Mouse (Mus musculus): ENCODE data around the gene Gprin3. TPM values are rescaled to one million over a fixed set of nuclear protein-coding genes. Genes with fewer than 3 reads are reported as not detected.
A peak's percentile ranks its signal among the peaks of the same experiment; 100 is the strongest.

Gprin3 gene
- polyA plus RNA-seq, 1 experiment from 2014 or later = 1.9 TPM

- no peaks in the 10 kb centered on the region for H3K9me3 ChIP-seq (replicated peaks; ENCODE audit: control insufficient read depth, low read length)
- ATAC-seq = no peak
Measured at GRCm38 (mm10) chr6:59365300-59365699, 60.8 kb downstream of the Gprin3 start.

DNA sequence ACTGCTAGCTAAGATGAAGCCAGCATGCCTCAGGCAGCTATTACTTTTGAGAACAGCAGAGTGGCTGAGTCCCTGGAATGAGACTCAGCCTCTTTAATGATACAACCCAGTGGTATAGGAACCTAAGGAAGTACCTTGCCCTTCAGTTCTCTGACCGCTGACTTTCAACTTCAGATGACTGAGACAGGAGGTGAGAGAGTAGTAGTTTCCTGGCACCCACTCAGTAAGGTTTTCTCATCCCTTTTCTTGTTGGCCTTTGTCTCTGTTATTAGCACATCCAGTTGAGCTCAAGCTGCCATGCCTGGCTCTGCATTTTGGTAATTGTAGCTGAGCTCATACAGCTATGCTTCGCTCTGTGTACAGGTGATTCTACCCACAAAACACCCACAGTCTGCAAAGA, 62.8 kb downstream of the Gprin3 start:
- Histone ChIP-seq H3K4me2 (ENCODE audit: low read length) (no peak overlapping the region), H3K27ac (ENCODE audit: low read depth, low read length) (no peak overlapping the region), H3K4me1 (ENCODE audit: control insufficient read depth, insufficient read depth, low read length) (no peaks in the 10 kb centered on the region), H3K4me3 (ENCODE audit: low read depth, low read length) (no peak overlapping the region), H3K9ac (ENCODE audit: low read length) (no peak overlapping the region), H3K36me3 (ENCODE audit: control insufficient read depth, insufficient read depth, low read length) (no peaks in the 10 kb centered on the region), H3K9me3 (replicated peaks; ENCODE audit: control insufficient read depth, low read length) (no peaks in the 10 kb centered on the region), H3K27me3 (replicated peaks; ENCODE audit: control insufficient read depth, insufficient read depth, low read length) (no peaks in the 10 kb centered on the region)
- ATAC-seq (no peak), DNase-seq (ENCODE audit: low spot score) (no peak)
- WGBS = 91% methylated on average over 2 of the region's 2 CpGs

More at GRCm38 (mm10) chr6:59365300-59365699, 60.8 kb downstream of the Gprin3 start:
- no peaks in the 10 kb centered on the region for H3K36me3 ChIP-seq (ENCODE audit: control insufficient read depth, insufficient read depth, low read length)
- H3K4me2 ChIP-seq (ENCODE audit: low read length) = no peak overlapping the region
- DNase-seq (ENCODE audit: low spot score) = no peak
- H3K4me1 ChIP-seq (ENCODE audit: control insufficient read depth, insufficient read depth, low read length) = no peaks in the 10 kb centered on the region
- no peak overlapping the region for H3K9ac ChIP-seq (ENCODE audit: low read length)
- H3K27me3 ChIP-seq (replicated peaks; ENCODE audit: control insufficient read depth, insufficient read depth, low read length) = no peaks in the 10 kb centered on the region
- H3K4me3 ChIP-seq (ENCODE audit: low read depth, low read length) = no peak overlapping the region
- H3K27ac ChIP-seq (ENCODE audit: low read depth, low read length) = no peak overlapping the region

GRCm38 (mm10) chr6:59354943-59355342, 71.2 kb downstream of the Gprin3 start:
- Histone ChIP-seq H3K9me3 (replicated peaks; ENCODE audit: control insufficient read depth, low read length) (no peaks in the 10 kb centered on the region), H3K27ac (ENCODE audit: low read depth, low read length) (no peak overlapping the region), H3K4me3 (ENCODE audit: low read depth, low read length) (no peak overlapping the region), H3K9ac (ENCODE audit: low read length) (no peak overlapping the region), H3K27me3 (replicated peaks; ENCODE audit: control insufficient read depth, insufficient read depth, low read length) (no peaks in the 10 kb centered on the region), H3K4me1 (ENCODE audit: control insufficient read depth, insufficient read depth, low read length) (no peaks in the 10 kb centered on the region), H3K4me2 (ENCODE audit: low read length) (no peak overlapping the region), H3K36me3 (ENCODE audit: control insufficient read depth, insufficient read depth, low read length) (no peaks in the 10 kb centered on the region)
- no peak for DNase-seq (ENCODE audit: low spot score)
- 98% methylated on average over 7 of the region's 7 CpGs for WGBS
- ATAC-seq = no peak

GRCm38 (mm10) chr6:59351108-59351789, 74.8 kb downstream of the Gprin3 start:
- WGBS = 65% methylated on average over 5 of the region's 5 CpGs
- H3K4me3 ChIP-seq (ENCODE audit: low read depth, low read length) = no peak overlapping the region
- peak; percentile 82 for ATAC-seq
- no peak overlapping the region for H3K9ac ChIP-seq (ENCODE audit: low read length)
- no peaks in the 10 kb centered on the region for H3K36me3 ChIP-seq (ENCODE audit: control insufficient read depth, insufficient read depth, low read length)
- DNase-seq (ENCODE audit: low spot score) = peak; percentile 59
- H3K9me3 ChIP-seq (replicated peaks; ENCODE audit: control insufficient read depth, low read length) = no peaks in the 10 kb centered on the region
- no peaks in the 10 kb centered on the region for H3K4me1 ChIP-seq (ENCODE audit: control insufficient read depth, insufficient read depth, low read length)
- H3K4me2 ChIP-seq (ENCODE audit: low read length) = no peak overlapping the region
- H3K27me3 ChIP-seq (replicated peaks; ENCODE audit: control insufficient read depth, insufficient read depth, low read length) = no peaks in the 10 kb centered on the region
- H3K27ac ChIP-seq (ENCODE audit: low read depth, low read length) = no peak overlapping the region

DNA sequence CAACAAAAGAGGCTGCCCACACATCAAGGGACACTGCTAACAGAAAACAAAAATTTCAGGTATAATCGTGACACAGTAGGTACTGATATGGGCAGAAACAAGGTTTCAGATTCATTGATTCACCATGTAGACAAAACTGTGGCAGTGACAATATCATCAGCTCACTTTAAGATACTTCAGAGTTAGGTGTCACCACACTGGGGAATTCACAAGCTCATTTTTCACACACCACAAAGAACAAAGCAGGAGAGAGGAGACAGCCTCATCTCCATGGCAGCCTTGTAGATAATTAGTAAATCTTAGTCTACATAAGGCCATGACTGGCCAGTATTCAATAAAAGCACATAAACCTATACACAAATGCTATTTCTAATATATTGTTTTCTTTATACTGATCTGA, 77.4 kb downstream of the Gprin3 start:
- H3K9me3 ChIP-seq (replicated peaks; ENCODE audit: control insufficient read depth, low read length) = no peaks in the 10 kb centered on the region
- no peaks in the 10 kb centered on the region for H3K27me3 ChIP-seq (replicated peaks; ENCODE audit: control insufficient read depth, insufficient read depth, low read length)
- H3K4me3 ChIP-seq (ENCODE audit: low read depth, low read length) = no peak overlapping the region
- ATAC-seq (no peak), DNase-seq (ENCODE audit: low spot score) (no peak)
- no peak overlapping the region for H3K27ac ChIP-seq (ENCODE audit: low read depth, low read length)
- WGBS = 76% methylated on average over 1 of the region's 1 CpGs
- H3K4me2 ChIP-seq (ENCODE audit: low read length) = no peak overlapping the region
- H3K9ac ChIP-seq (ENCODE audit: low read length) = no peak overlapping the region
- no peaks in the 10 kb centered on the region for H3K36me3 ChIP-seq (ENCODE audit: control insufficient read depth, insufficient read depth, low read length)
- H3K4me1 ChIP-seq (ENCODE audit: control insufficient read depth, insufficient read depth, low read length) = no peaks in the 10 kb centered on the region

DNA sequence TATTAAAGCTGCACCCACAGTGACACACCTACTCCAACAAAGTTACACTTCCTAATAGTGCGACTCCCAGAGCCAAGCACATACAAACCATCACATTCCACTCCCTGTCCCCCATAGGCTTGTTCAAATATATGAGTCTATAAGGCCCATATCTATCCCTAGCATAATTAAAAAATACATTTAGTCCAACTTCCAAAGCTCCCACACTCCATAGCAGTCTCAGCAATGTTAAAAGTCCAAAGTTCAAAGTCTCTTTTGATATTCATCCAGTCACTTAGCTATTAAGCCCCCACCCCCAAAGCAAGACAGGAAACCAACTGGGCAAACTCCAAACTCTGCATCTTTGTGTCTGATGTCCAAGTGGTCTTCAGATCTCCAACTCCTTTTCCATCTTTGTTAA, 84.9 kb downstream of the Gprin3 start:
- no peak overlapping the region for H3K27ac ChIP-seq (ENCODE audit: low read depth, low read length)
- WGBS = 91% methylated on average over 1 of the region's 1 CpGs

DNA sequence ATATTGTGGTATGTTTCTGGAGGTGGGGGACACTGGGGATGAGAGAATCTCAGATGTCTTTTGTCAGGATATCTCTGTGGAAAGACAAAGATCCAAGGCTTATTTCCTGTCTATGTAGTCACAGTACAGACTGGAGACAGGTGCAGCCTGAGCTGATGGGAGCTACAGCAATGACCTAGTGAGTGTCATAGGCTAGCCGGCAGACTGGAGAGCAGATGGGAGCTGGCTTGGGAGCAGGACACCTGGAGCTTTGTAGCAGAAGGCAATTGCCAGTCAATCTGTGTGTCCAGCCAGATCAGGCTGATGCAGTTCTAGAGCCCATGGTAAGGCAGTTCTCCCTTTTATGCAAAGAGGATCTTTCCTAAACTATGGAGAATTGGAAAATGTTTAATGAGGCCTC, 97.8 kb downstream of the Gprin3 start:
- no peaks in the 10 kb centered on the region for H3K27me3 ChIP-seq (replicated peaks; ENCODE audit: control insufficient read depth, insufficient read depth, low read length)
- 75% methylated on average over 1 of the region's 1 CpGs for WGBS
- no peaks in the 10 kb centered on the region for H3K36me3 ChIP-seq (ENCODE audit: control insufficient read depth, insufficient read depth, low read length)
- H3K4me1 ChIP-seq (ENCODE audit: control insufficient read depth, insufficient read depth, low read length) = no peaks in the 10 kb centered on the region
- H3K27ac ChIP-seq (ENCODE audit: low read depth, low read length) = no peak overlapping the region
- no peak overlapping the region for H3K9ac ChIP-seq (ENCODE audit: low read length)
- H3K4me2 ChIP-seq (ENCODE audit: low read length) = no peak overlapping the region
- no peak for ATAC-seq
- no peak overlapping the region for H3K4me3 ChIP-seq (ENCODE audit: low read depth, low read length)
- DNase-seq (ENCODE audit: low spot score) = no peak
- H3K9me3 ChIP-seq (replicated peaks; ENCODE audit: control insufficient read depth, low read length) = no peaks in the 10 kb centered on the region

More for the DNA sequence above, 84.9 kb downstream of the Gprin3 start:
- H3K4me3 ChIP-seq (ENCODE audit: low read depth, low read length) = no peak overlapping the region
- H3K4me2 ChIP-seq (ENCODE audit: low read length) = no peak overlapping the region
- no peaks in the 10 kb centered on the region for H3K9me3 ChIP-seq (replicated peaks; ENCODE audit: control insufficient read depth, low read length)
- no peaks in the 10 kb centered on the region for H3K27me3 ChIP-seq (replicated peaks; ENCODE audit: control insufficient read depth, insufficient read depth, low read length)
- no peak for DNase-seq (ENCODE audit: low spot score)
- no peak overlapping the region for H3K9ac ChIP-seq (ENCODE audit: low read length)
- no peak for ATAC-seq
- H3K4me1 ChIP-seq (ENCODE audit: control insufficient read depth, insufficient read depth, low read length) = no peaks in the 10 kb centered on the region
- H3K36me3 ChIP-seq (ENCODE audit: control insufficient read depth, insufficient read depth, low read length) = no peaks in the 10 kb centered on the region

DNA sequence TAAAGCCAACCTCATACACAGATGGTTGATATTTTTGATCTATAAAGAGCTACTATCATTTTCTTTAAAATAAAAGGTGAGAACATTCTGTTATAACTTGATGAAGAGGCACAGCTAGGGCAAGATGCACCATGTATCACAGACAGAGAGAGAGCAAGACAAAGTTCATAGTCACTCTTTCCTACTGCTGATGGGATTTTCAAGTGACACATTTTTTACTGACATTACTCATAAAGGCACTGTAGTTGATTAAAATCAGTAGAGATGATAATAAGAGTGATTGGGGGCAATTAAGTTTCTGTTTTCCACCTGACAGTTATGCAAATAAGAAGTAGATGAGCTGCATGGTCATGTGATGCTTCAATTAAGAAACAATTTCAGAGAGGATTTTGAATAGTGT, 110.2 kb downstream of the Gprin3 start:
- Histone ChIP-seq H3K9me3 (replicated peaks; ENCODE audit: control insufficient read depth, low read length) (no peaks in the 10 kb centered on the region), H3K9ac (ENCODE audit: low read length) (no peak overlapping the region), H3K27me3 (replicated peaks; ENCODE audit: control insufficient read depth, insufficient read depth, low read length) (no peaks in the 10 kb centered on the region), H3K4me3 (ENCODE audit: low read depth, low read length) (no peak overlapping the region), H3K4me1 (ENCODE audit: control insufficient read depth, insufficient read depth, low read length) (no peaks in the 10 kb centered on the region), H3K4me2 (ENCODE audit: low read length) (no peak overlapping the region), H3K36me3 (ENCODE audit: control insufficient read depth, insufficient read depth, low read length) (no peaks in the 10 kb centered on the region), H3K27ac (ENCODE audit: low read depth, low read length) (no peak overlapping the region)
- ATAC-seq = no peak
- DNase-seq (ENCODE audit: low spot score) = peak; percentile 1

DNA sequence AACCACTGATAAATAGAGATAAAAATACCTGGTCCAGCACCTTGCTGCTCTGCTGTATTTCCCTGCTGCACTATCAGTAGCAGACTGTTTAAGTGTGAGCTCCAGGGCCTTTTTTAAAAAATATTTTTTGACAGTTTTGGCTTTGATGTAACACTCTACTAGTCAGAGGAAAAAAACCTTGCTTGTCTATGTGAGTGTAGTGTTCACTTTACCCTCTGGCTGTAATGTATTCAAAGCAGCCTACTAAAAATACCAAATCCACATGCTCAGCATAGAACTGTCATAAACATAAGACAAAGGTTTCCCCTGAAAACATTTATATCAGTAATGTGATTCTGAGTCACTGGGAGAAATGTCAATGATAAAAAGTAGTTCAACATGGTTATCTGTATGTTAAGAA, 111.0 kb downstream of the Gprin3 start:
- no peaks in the 10 kb centered on the region for H3K36me3 ChIP-seq (ENCODE audit: control insufficient read depth, insufficient read depth, low read length)
- H3K27ac ChIP-seq (ENCODE audit: low read depth, low read length) = no peak overlapping the region
- H3K9me3 ChIP-seq (replicated peaks; ENCODE audit: control insufficient read depth, low read length) = no peaks in the 10 kb centered on the region
- H3K4me1 ChIP-seq (ENCODE audit: control insufficient read depth, insufficient read depth, low read length) = no peaks in the 10 kb centered on the region
- ATAC-seq = no peak
- H3K27me3 ChIP-seq (replicated peaks; ENCODE audit: control insufficient read depth, insufficient read depth, low read length) = no peaks in the 10 kb centered on the region
- no peak overlapping the region for H3K4me2 ChIP-seq (ENCODE audit: low read length)
- no peak overlapping the region for H3K9ac ChIP-seq (ENCODE audit: low read length)
- no peak overlapping the region for H3K4me3 ChIP-seq (ENCODE audit: low read depth, low read length)
- DNase-seq (ENCODE audit: low spot score) = no peak

Data from forebrain, embryonic 14.5 days (tissue).